Mouse (Mus musculus) embryo, embryonic 11 days (tissue): Measurements from ENCODE around the gene Rbfox3.

ENCODE experiments used
- DNase-seq: peaks from one replicate; pipeline ENCODE4 v3.0.0-alpha.2; 2015

Rbfox3 gene

DNA sequence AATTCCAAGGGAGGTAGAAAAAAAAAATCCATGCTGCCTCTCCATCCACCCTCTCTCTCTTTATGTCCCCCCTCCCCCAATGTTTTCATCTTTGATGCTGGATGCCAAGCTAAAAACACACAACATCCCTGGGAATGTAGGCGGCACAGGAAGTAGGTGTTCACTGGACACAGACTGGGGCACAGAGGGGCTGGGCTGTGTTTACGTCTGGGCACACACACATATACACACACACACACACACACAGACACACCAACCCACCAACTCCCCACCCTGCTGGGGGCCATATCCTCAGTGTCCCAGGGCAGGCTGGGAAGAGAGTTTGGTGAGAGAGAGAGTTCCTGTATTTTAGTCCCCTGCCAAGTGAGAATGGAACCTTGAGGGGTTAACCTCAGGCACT is 417.9 kb downstream of the Rbfox3 start:
- DNase-seq, result no peak

DNA sequence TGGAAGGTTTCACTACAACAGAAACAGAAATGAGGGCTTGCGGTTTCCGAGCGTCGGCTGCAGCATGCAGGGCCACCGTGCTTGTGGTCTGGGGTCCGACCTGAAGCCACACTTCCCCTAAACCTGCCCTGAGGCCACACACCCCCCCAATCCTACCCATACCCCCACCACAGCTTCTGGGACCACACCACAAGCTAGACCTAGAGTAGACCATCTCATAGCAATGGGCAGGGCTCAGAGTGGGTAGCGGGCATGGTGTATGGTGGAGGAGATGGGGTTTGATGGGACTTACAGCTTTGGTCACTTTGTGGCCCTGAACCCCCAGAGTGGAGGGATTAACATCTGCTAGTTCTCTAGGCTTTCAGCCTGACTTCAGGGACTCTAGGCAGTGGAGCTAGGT is 420.2 kb downstream of the Rbfox3 start:
- DNase-seq, result no peak

DNA sequence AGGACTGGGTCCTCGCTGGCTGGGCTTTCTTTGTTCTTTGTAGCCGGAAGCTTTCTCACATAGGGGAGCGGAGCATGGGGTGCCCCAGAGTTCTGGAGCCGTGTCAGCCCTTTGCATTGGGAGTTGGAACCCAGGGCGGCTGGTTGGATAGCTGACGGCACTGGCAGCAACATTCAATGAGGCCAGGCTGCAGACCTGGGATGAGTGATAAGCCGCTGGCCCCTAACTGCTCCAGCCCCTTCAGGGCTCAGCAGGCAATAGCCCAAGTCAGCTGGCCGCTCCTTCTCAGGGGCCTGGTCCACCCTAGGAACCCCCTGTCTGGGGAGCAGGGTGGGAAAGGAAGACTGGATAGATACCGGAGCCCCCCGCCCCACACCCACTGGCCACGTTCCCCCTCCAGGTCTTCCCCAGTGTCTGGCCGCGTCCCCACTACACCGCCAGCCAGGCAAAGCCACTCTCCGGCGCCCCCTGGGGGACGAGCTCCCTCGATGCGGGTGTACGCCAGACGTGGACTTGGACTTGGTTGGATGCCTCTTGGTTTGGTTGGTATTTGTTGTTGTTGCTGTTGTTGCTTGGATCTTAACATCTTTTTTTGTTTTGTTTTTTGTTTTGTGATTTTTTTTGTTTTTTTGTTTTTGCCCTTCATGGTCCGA is 420.7 kb downstream of the Rbfox3 start:
- peak; percentile 84 for DNase-seq

DNA sequence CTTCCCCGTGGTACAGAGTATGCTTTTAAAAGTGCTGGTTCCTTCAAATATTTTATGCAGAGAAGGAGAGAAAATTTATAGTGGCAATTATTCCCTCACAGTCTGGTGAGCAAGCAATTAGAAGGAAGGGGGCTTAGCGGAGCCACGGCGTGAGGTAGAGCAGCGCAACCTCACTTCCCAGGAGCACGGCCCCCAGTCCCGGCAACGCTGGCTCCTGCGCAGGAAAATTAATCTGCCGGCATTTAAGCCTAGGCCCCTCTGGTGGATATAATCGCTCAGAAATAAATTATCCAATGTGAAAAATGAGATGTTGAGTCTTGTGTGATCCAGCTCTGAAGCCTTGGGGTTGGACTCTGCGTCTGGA is 422.5 kb downstream of the Rbfox3 start:
- no peak for DNase-seq

DNA sequence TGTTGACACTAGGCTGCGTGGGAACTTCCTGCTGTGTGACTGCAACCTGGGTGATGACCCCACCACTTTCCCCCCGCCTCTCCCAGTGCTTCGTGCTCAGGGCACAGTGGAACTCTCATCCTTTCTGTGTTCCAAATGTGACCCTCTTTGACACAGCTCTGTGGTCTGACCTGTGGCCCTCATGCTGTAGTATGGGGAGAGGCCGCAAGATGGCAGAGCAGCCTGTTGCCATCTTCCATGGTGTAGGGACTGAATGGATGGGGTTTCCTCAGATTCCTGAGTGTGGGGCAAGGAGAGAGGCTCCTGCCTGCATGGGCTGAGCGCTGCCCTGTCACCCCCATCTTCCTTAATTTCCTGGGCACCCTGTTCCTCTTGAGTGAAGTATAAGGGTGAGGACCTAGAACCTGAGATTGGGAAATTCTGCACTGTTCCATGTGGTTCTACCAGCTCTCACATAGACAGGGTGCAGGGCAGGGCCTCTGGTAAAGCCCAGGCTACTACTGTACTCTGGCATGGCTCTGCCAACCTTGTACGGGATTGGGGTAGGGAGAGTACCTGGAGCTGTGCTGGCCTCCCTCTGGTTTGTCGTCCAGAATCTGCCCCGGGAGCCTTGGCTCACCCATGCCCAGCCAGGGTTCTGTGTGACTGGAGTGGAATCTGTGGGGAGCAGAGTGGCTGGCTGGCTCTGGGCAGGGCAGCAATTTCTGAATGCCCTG is 423.0 kb downstream of the Rbfox3 start:
- DNase-seq, result no peak

DNA sequence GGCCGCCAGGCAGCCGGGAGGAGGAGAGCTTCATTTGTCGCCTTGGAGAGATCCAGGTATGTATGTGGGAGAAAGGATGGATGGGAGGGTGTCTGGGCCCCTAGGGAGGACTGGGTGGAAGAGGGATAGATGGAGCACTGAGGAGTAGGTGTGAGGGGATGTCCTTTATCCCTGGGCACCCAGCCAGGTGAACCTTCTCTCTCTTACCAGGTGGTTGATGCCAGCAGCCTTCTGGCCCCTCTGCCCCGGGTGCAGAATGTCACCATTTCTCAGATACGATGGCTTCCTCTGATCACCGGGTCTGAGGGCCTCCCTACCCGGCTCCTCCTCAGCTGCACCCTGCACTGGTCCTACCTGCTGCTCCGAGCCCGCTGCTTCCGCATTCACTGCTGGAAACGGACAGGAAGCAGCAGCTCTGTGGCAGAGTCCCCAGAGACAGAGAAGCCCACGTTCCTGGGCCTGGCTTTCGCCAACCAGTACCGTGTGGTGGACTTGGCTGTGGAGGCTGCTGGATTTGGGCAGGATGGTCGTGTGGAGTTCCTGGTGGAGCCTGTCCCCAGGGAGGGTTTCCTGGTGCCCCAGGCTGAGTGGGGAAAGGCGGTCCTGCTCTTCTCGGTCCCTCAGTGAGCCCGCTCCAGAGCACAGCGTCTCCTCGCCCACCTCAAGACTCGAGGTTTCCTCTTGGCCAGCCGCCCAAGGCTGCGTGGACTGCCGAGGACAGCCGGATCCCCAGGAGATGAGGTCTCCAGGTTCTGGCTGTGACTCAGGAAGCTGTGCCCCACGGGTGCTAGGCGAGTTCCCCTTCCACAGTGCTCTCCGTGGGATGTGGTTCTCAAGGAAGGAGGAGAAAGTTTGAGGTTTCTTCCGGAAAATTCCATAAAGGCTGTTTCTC is 424.3 kb downstream of the Rbfox3 start:
- no peak for DNase-seq

DNA sequence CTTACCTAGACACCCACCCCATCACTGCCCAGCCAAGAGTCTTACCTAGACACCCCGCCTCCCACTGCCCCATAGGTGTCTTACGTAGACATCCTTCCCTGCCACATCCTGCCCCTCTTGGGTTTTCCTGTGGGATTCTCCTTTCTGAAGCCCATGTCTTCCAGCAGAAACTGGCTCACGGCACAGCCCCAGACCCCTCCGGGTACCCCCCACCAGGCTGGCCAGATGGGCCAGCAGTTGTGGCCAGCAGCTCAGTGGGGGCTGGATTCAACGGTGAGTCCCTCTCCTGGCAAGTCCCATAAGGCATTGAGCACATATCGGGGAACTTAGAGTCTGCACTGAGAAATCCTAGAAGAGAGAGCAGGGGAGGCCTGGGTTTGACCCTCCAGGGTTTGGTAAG is 425.1 kb downstream of the Rbfox3 start:
- no peak for DNase-seq

DNA sequence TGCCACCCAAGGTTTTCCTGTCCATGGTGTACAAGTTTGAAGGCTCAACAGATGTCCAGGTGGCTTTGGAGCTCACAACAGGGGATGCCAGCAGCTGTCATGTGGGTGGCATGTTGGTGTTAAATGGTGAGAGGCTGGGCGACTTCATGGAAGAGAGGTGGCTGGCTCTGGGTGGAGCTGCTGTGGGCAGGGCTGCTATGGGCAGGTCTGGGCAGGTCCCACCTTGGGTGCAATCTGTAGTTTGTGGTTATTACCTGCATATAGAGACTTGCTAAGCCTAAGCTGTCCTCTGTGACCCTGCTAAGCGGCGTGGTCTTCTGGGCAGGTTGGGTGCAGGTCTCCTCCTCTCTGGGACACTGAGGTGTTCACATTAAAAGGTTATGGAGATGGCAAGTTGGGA is 425.6 kb downstream of the Rbfox3 start:
- no peak for DNase-seq

DNA sequence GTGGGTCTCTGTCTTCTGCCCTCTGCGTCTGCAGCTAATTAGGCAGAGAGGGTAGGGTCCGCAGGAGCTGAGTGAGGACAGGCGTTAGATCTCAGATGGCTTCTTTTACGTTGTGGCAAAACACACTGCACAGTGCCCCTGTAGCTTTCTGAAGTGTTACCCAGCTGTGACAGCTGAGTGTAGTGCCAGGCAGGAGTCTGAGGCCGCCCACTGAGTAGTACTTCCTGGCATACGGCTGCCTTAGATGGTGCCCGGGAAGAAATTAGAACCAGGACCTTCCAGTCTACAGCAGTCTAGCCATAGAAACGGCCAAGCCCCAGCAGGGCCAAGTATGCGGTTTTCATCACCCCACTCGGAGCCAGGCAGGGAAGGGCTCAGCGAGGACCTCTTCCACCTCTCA is 426.1 kb downstream of the Rbfox3 start:
- DNase-seq, result no peak

DNA sequence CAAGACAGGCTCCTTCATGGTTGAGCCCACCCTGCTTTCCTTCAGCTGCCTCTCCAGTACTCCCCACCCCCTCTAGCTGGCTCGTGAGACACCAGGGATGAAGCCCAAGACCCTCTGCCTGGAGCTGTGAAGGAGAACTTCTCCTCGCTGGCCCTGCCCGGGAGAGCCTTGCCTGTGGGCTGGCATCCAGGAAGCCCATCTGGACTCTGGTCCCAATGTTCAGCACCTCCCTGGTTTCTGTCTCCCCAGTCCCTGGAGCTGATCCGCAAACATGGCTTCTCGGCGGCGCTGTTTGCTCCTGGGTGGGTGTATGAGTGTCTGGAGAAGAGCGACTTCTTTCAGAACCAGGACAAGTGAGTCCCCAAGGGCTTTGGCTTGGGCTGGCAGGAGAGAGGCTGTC is 427.2 kb downstream of the Rbfox3 start:
- DNase-seq, result no peak

DNA sequence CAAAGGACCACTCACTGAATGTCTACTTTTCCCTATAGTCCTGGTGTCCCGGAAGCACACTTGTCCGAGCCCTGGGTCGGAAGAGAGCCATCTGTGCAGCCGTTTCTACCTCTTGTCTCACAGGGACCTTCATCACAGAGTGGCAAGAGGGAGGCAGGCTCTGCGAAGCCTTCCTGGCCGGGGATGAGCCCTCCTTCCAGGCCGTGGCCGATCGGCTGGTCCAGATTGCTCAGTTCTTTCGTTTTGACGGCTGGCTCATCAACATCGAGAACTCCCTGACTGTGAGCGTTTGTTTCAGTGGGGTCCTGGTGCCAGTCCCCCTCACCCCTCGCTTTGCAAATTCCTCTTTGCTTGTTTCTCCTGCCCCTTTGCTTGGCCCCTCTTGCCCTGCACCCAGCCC is 429.6 kb downstream of the Rbfox3 start:
- no peak for DNase-seq

DNA sequence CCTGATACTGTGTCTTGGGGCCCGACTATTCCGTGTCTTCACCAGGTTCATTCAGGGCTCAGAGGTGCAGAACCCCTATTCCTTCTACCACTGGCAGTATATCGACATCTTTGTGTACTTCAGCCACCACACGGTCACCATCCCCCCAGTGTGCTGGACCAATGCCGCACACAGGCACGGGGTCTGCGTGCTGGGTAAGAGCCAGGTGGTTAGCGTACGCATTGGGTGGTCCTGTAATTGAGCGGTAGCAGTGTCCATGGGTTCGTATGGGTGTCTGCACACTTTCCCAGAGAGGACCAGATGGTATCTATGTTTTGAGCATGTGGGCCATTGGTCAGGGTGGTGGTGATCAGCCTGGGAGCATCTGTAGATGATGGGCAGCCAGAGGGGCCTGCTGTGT is 430.2 kb downstream of the Rbfox3 start:
- DNase-seq, result no peak

DNA sequence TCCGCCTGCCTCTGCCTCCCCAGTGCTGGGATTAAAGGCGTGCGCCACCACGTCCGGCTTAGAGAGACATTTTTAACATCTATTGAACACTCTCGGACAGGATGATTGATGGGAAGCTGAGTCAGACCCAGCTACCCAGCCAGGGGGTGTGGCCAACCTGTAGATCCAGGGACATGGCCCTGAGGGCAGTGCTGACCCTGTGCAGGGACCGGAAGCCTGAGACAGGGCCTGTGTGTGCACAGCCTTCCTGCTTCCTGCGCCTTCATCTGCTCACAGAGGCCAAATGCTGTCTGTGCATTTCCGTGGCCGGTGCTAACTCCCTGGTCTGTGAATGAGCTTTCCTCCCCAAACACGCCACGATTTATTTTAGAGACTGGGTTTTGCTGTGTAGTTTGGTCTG is 431.6 kb downstream of the Rbfox3 start:
- DNase-seq, result no peak

DNA sequence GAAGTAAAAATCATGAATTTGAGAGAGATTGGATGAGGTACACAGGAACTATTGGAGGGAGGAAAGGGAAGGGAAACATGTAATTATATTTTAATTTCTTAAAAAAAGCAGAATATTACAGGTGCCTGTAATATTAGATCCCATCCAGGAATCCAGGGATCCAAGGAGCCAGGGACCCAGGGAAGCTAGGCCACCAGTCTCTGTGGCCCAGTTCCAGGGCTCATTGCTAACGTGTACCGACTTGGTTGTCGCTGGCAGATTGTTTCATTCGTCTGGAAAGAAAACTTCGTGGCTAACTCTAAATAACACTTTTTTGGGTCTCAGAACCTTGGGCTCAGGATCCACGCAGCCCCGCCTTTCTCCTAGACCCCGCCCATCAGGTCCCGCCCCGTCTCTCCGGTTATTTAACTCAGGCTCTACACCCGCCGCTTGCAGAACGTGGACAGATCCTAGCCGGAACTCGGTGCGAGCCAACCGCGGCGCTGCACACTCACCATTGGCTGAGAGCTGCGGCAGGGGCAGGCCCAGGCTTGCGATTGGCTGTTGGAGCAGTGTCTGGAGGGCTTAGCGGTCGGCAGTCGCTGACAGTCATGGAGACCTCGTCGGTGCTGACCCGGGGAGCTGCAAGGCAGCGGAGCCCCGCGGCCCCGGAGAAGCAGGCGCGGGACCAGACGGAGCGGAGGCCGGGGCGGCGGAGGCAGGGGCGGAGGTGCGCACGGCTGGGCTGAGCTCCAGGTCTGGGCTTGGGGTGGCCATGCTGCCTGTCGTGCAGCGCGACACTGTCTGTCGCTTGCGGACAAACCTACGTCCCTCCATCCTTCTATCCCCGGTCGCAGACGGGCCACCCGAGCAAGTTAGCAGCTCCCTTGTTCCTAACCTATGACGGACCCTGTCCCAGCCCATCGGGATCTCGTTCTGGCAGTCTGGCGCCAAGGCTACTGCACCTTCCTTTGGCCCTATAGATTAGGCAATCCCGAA is 434.7 kb downstream of the Rbfox3 start, which contains the start of gene Engase:
Engase (plus strand) TSS at position 434 of the 978 bp plus-strand sequence.
- peak; percentile 96 for DNase-seq

DNA sequence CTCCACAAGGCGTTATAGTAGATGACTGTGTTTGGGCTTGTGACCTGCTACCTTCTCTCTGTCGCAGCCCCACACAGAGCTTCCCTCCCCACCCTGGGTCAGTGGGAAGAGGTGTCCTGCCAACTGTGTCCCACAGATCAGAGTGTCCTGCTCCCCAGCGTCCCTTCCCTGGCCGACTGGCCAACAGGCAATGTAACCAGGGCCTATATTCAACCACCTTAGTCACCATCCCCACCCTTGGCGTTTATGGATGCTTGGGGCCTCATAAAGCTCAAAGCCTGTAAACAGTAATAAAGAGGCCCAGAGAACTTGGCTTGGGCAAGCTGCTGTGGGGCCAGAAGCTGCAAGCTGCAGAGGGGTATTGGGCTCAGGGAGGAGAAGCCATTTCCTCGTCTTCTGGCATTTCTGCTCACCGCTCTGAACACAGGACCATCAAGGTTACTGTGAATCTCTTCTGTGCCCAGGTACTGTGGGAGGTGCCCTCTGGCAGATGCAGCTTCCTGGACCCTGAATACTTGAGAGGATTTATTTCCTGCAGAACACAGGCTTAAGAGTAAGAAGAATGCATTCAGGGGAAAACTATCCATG is 435.8 kb downstream of the Rbfox3 start:
- no peak for DNase-seq

DNA sequence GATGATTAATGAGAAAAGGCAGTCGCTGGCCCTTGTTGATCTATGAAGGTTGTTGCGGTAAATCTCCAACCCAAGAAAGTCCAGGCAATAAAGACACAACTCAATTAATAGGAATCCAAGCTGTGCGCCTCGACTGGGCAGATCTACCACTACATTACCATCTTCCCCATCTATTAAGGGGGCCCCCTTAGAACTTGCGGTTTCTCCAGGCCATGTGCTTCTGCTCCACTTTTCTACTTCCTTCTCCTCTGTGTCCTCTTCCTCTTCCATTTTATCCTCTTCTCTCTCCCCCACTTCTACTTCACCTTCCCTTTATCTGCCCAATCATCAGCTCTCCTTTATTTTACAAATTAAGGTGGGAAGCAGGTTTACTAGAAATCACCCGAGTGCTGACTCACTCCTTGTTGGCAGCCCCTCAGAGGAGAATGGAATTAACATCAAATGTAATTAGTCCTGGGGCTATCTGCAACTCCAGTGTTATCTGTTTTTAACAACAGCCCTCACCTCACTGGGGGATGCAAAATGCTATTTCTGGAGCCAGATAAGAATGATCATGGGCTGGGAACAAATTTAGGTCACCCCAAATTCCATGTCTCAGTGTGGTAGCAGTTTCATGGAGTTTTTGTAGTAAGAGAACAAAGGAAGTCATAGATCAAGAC is 437.4 kb downstream of the Rbfox3 start:
- no peak for DNase-seq

DNA sequence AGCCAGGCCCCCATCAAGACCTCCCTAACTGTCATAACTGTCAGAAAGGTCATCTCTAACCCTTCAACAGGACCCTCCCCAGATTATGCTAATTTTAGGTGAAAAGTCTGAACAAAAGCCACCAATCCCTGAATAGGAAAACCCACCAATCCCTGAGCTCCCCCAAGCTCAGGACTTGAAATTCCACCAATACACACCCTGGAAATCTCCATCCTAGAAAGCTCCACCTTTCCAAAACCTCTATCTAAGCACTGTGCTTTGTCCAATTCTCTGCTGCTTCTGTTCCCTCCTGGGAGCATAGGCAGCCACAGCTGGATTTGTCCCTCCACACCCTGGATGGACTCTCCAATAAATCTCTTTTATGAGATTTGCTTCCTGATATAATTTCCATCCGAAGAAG is 438.2 kb downstream of the Rbfox3 start:
- no peak for DNase-seq

DNA sequence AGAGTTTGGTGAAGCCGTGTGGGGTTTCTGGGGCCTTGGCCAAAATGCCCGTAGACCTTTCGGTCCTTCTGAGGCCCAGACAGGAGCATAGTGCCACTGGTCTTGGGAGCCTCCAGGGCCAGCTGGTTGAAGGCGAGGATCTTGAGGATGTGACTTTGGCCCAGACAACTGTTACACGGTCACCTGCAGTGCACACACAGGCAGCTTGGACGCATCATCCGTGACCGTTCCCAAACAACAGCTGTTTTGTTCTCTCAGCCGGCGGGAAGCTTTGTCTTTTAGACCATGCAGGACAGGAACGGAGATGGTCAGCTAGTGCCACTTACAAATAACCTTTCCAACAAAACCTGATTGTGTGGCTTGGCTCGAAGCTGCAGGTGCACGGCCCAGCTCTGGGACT is 439.7 kb downstream of the Rbfox3 start:
- DNase-seq, result no peak

DNA sequence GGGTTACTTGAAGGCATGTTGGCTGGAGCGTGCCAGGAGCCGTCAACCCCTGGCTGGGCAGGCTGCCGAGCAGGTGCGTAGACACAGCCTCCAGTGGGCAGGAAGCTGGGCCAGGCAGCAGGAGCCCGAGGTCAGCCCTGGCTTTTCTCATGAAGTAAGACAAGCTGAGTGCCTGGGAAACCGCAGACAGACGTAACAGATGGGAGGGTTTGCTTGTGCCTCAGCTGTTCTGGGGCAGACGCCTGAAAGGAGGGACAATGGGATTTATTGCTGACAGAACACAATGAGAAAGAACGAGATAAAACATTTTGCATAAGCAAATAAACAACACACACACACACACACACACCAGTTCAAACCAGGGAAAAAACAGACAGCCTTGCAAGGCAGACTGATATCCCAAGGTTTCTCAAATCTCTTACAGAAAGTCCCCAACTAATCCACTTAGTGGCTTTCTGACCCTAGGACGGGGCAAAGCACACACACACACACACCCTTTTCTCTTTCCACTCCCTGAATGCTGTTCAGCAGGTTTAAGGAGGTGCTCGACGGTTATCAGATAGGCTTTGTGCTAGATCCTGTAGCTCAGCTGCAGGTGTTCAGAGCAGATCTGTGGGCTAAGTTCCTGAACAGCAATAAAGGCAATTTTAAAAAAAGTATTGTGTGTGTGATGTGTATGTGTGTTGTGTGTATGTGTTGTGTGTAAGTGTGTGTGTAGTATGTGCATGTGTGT is 441.0 kb downstream of the Rbfox3 start:
- DNase-seq, result peak; percentile 58

DNA sequence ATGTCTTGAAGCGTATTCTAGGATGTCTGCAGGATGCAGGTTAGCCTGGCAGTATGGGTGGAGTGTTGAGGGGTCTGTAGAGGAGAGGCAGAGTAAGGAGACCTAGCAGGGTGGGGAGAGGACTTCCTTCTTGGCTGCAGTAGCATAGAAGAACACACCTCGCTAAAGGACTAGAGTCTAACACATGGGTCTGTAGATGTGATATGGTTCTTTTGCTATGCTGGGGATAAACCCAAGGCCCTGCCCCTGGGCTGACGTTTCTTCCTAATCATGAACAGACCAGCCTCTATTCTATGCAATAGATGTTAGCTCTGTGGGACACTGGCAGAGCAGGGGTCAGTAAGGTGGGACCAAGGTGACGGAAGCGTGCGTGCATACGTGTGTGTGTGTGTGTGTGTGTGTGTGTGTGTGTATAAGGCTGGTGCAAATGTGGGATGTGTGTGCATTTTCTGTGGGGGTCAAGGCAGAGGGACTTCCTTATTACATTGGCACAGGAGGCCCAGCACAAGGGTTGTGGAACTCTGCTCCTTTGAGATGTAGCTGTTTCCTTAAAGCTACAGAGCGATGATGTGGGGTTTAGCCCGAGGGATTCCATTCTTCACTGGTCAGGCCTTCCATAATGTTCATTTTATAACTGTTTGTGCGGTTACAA is 441.8 kb downstream of the Rbfox3 start:
- DNase-seq, result no peak
